Mouse (Mus musculus): ENCODE results near the gene Atp8a2. TPM values are rescaled to one million over a fixed set of nuclear protein-coding genes. Genes with fewer than 3 reads are reported as not detected.

The Atp8a2 gene
- total RNA-seq, 1 experiment = 0.62 TPM

DNA sequence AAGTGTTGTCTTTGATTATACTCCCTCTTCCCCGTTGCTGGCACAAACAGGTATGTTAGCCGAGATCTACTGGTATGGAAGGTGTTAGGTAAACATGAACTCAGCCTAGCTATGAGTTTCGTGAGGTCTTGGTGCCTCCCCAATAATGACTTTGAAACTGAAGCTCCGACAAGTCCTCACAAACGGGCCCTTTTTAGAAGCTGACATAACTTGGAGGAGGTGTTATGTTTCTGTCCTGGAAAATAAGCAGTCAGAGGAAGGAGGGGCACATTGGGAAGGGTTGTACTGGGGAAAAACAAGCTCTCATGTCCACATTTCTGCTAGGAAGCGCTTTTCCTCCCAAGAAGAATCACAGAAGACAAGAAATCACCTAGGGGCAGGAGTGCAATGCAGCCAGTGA is 540.4 kb downstream of the Atp8a2 start:
- TF ChIP-seq ZC3H11A (IDR thresholded peaks at IDR 0.05; ENCODE audit: borderline replicate concordance, low read depth, low read length) = no peak
- TF ChIP-seq HCFC1 (IDR thresholded peaks at IDR 0.05; ENCODE audit: borderline replicate concordance, insufficient read depth, low read length) = no peak
- no peak for TF ChIP-seq MAFK (IDR thresholded peaks at IDR 0.05; ENCODE audit: insufficient read depth, low read depth, low read length)
- no peak for TF ChIP-seq ZNF384 (IDR thresholded peaks at IDR 0.05; ENCODE audit: low read depth, low read length)
- no peak for TF ChIP-seq CHD2 (IDR thresholded peaks at IDR 0.05; ENCODE audit: low read depth, low read length)
- Histone ChIP-seq H3K4me1 (ENCODE audit: control insufficient read depth in 2 of 2, insufficient read depth in 2 of 2, low read length in 2 of 2, poor library complexity in 1 of 2) (no peaks in the 10 kb centered on the region), H3K9ac (ENCODE audit: insufficient read depth, low read depth, low read length, poor library complexity, severe bottlenecking) (no peak overlapping the region), H3K9me3 (ENCODE audit: control insufficient read depth, insufficient read depth, low read depth, low read length) (no peaks in the 10 kb centered on the region), H3K36me3 (ENCODE audit: control insufficient read depth, insufficient read depth, low read length, poor library complexity, severe bottlenecking) (no peaks in the 10 kb centered on the region), H3K27ac (ENCODE audit: insufficient read depth, low read depth, low read length, poor library complexity, severe bottlenecking) (no peak overlapping the region), H3K4me3 (ENCODE audit: insufficient read depth in 1 of 2, low read depth in 1 of 2, low read length in 2 of 2, poor library complexity in 1 of 2, severe bottlenecking in 1 of 2) (no peak overlapping the region)
- in situ Hi-C loops (cut with MboI; ENCODE audit: low sequenced_read_pairs in 2 of 2, unreplicated experiment in 2 of 2) = no loop called here
- DNase-seq (ENCODE audit: low read depth, low spot score) = no peak

DNA sequence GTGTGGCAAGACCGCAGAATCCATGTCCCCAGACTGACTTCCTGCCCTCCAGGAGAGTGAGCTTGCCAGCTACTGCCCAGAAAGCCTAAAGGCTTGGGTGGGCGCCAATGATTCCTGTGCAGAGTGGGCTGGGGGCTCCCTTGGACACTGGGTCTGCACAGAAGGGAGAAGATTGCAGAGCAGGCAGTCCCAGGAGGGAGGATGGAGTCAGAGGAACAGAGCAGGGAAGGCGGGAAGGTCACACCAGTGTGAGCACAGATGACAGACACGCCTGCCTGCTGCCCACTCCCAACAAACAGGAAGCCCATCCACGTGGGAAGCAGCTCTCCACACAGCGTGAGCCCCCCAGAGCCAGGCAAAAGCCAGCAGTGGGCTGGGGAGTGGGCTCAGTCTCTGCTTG is 547.6 kb downstream of the Atp8a2 start:
- Histone ChIP-seq H3K4me3 (ENCODE audit: insufficient read depth in 1 of 2, low read depth in 1 of 2, low read length in 2 of 2, poor library complexity in 1 of 2, severe bottlenecking in 1 of 2) (no peak overlapping the region), H3K4me1 (ENCODE audit: control insufficient read depth in 2 of 2, insufficient read depth in 2 of 2, low read length in 2 of 2, poor library complexity in 1 of 2) (peaks cover 0 to 4% of the 10 kb centered on the region in 2 experiments; a peak in 1 of 4 replicates), H3K27ac (ENCODE audit: insufficient read depth, low read depth, low read length, poor library complexity, severe bottlenecking) (no peak overlapping the region), H3K36me3 (ENCODE audit: control insufficient read depth, insufficient read depth, low read length, poor library complexity, severe bottlenecking) (no peaks in the 10 kb centered on the region), H3K9ac (ENCODE audit: insufficient read depth, low read depth, low read length, poor library complexity, severe bottlenecking) (no peak overlapping the region; the same call in 1 of the 2 replicates), H3K9me3 (ENCODE audit: control insufficient read depth, insufficient read depth, low read depth, low read length) (no peaks in the 10 kb centered on the region)
- TF ChIP-seq ZC3H11A (IDR thresholded peaks at IDR 0.05; ENCODE audit: borderline replicate concordance, low read depth, low read length) (no peak), MAFK (IDR thresholded peaks at IDR 0.05; ENCODE audit: insufficient read depth, low read depth, low read length) (no peak), ZNF384 (IDR thresholded peaks at IDR 0.05; ENCODE audit: low read depth, low read length) (no peak), HCFC1 (IDR thresholded peaks at IDR 0.05; ENCODE audit: borderline replicate concordance, insufficient read depth, low read length) (no peak), CHD2 (IDR thresholded peaks at IDR 0.05; ENCODE audit: low read depth, low read length) (no peak)
- in situ Hi-C loops (cut with MboI; ENCODE audit: low sequenced_read_pairs in 2 of 2, unreplicated experiment in 2 of 2) = no loop called here
- DNase-seq (ENCODE audit: low read depth, low spot score) = no peak

DNA sequence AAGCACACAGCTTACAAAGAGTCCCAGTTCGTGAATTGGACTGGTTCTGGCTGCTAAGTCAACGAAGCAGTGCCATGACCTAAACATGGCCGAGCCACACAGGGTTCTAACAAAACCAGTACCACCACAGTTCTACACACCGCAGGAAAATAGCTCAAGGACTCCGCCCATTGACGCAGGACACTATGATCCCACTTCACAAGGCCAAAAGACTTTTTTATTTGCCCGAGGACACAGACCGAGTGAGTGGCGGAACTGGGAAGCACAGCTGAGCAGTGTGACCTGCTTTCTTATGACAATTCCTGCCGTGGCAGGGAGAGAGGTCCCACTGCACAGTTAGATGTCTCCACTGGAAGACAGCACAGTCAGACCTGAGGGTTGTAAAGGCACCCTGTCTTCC is 548.4 kb downstream of the Atp8a2 start:
- in situ Hi-C loops (cut with MboI; ENCODE audit: low sequenced_read_pairs in 2 of 2, unreplicated experiment in 2 of 2) = no loop called here

DNA sequence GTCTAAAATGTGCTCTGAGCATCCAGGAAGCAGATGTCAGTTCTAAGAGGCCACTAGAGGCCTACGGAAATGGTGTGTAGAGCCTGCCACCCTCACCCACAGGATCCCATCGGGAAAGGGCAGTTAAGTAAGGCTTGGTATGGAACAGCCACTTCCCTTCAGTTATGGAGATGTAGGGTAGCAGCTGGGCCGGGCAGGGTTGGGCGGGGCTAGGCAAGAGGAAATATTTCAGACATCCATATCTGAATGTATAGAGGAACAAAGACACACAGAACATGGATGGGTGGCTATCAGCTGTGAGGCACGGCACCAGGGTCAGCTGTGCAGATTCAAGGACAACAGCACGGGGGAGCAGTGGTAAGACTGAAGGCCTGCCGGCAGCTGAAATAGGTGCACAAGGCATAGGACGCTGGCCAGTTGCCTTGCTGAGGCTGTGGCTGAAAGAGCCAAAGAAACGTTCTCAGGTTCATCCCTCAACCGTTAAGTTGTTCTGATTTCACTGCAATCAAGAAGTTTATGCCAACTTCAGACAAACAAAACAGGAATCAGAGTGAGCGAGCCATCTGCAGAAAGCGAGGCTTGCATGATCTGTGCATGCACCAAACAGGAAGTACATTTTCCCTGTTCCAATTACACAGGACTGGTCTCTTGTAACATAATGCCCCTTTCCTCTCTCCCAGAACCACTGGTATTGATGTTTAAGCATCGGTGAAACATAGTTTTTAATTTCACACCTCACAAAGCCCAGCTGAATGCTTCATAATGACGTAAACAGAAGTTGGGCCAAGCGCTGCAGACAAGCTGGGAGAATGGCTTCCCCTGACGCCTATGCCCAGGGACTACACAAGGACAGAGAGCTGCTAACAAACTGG is 549.9 kb downstream of the Atp8a2 start:
- no peak for TF ChIP-seq ZC3H11A (IDR thresholded peaks at IDR 0.05; ENCODE audit: borderline replicate concordance, low read depth, low read length)
- TF ChIP-seq ZNF384 (IDR thresholded peaks at IDR 0.05; ENCODE audit: low read depth, low read length) = no peak
- no peak for TF ChIP-seq MAFK (IDR thresholded peaks at IDR 0.05; ENCODE audit: insufficient read depth, low read depth, low read length)
- TF ChIP-seq HCFC1 (IDR thresholded peaks at IDR 0.05; ENCODE audit: borderline replicate concordance, insufficient read depth, low read length) = no peak
- no peak for TF ChIP-seq CHD2 (IDR thresholded peaks at IDR 0.05; ENCODE audit: low read depth, low read length)
- DNase-seq (ENCODE audit: low read depth, low spot score) = no peak
- no peaks in the 10 kb centered on the region for H3K9me3 ChIP-seq (ENCODE audit: control insufficient read depth, insufficient read depth, low read depth, low read length)
- no peak overlapping the region for H3K9ac ChIP-seq (ENCODE audit: insufficient read depth, low read depth, low read length, poor library complexity, severe bottlenecking)
- peaks cover 0 to 4% of the 10 kb centered on the region in 2 experiments; a peak in 1 of 4 replicates for H3K4me1 ChIP-seq (ENCODE audit: control insufficient read depth in 2 of 2, insufficient read depth in 2 of 2, low read length in 2 of 2, poor library complexity in 1 of 2)
- no peak overlapping the region; the same call in 1 of the 2 replicates for H3K27ac ChIP-seq (ENCODE audit: insufficient read depth, low read depth, low read length, poor library complexity, severe bottlenecking)
- in situ Hi-C loops (cut with MboI; ENCODE audit: low sequenced_read_pairs in 2 of 2, unreplicated experiment in 2 of 2) = no loop called here
- H3K36me3 ChIP-seq (ENCODE audit: control insufficient read depth, insufficient read depth, low read length, poor library complexity, severe bottlenecking) = no peaks in the 10 kb centered on the region
- no peak overlapping the region for H3K4me3 ChIP-seq (ENCODE audit: insufficient read depth in 1 of 2, low read depth in 1 of 2, low read length in 2 of 2, poor library complexity in 1 of 2, severe bottlenecking in 1 of 2)

More for the DNA sequence above, 548.4 kb downstream of the Atp8a2 start:
- H3K9me3 ChIP-seq (ENCODE audit: control insufficient read depth, insufficient read depth, low read depth, low read length) = no peaks in the 10 kb centered on the region
- no peaks in the 10 kb centered on the region for H3K36me3 ChIP-seq (ENCODE audit: control insufficient read depth, insufficient read depth, low read length, poor library complexity, severe bottlenecking)
- no peak overlapping the region for H3K27ac ChIP-seq (ENCODE audit: insufficient read depth, low read depth, low read length, poor library complexity, severe bottlenecking)
- H3K4me1 ChIP-seq (ENCODE audit: control insufficient read depth in 2 of 2, insufficient read depth in 2 of 2, low read length in 2 of 2, poor library complexity in 1 of 2) = peaks cover 0 to 4% of the 10 kb centered on the region in 2 experiments; a peak in 1 of 4 replicates
- DNase-seq (ENCODE audit: low read depth, low spot score) = no peak
- H3K4me3 ChIP-seq (ENCODE audit: insufficient read depth in 1 of 2, low read depth in 1 of 2, low read length in 2 of 2, poor library complexity in 1 of 2, severe bottlenecking in 1 of 2) = no peak overlapping the region
- H3K9ac ChIP-seq (ENCODE audit: insufficient read depth, low read depth, low read length, poor library complexity, severe bottlenecking) = no peak overlapping the region
- no peak for TF ChIP-seq MAFK (IDR thresholded peaks at IDR 0.05; ENCODE audit: insufficient read depth, low read depth, low read length)
- TF ChIP-seq HCFC1 (IDR thresholded peaks at IDR 0.05; ENCODE audit: borderline replicate concordance, insufficient read depth, low read length) = no peak
- no peak for TF ChIP-seq ZC3H11A (IDR thresholded peaks at IDR 0.05; ENCODE audit: borderline replicate concordance, low read depth, low read length)
- no peak for TF ChIP-seq CHD2 (IDR thresholded peaks at IDR 0.05; ENCODE audit: low read depth, low read length)
- TF ChIP-seq ZNF384 (IDR thresholded peaks at IDR 0.05; ENCODE audit: low read depth, low read length) = no peak
